Mouse (Mus musculus) embryonic stem cell, embryonic (primary cell): ENCODE measurements at regions not wholly inside any gene's neighbourhood (a gene's known extent, or its start where the extent isn't known, plus 50 kb on each side); places are given as distances from the start of the nearest gene placed in this dataset.

Experiments
- CTCF ChIA-PET, 4 experiments: fragments of 300-600 bp in 2 of 4; fragments of 350-600 bp in 2 of 4; sonication (Branson Sonifier 250); formaldehyde crosslinking; loops; one replicate each; lab custom pipeline; 2022; ENCODE audit warnings: inconsistent platforms in 2 of 4; lab: Charles Lee
- POLR2A ChIA-PET, 4 experiments: fragments of 300-600 bp in 2 of 4; fragments of 350-600 bp in 2 of 4; sonication (Branson Sonifier 250); formaldehyde crosslinking; loops; one replicate each; lab custom pipeline; 2022; ENCODE audit warnings: antibody characterized with exemption in 4 of 4, inconsistent platforms in 1 of 4; lab: Charles Lee

- ChIA-PET POLR2A (no interaction called here), CTCF (interaction anchor here in 1 of 4 experiments (0.9 to 1.3 kb wide), 3 partner anchors 222 to 342 kb away, joined by 3 to 4 read pairs (median 3); no protein-coding TSS in a partner anchor)
Observed at GRCm38 (mm10) chr8:93591608-93592301, 56.1 kb upstream of the Ces5a start.

DNA sequence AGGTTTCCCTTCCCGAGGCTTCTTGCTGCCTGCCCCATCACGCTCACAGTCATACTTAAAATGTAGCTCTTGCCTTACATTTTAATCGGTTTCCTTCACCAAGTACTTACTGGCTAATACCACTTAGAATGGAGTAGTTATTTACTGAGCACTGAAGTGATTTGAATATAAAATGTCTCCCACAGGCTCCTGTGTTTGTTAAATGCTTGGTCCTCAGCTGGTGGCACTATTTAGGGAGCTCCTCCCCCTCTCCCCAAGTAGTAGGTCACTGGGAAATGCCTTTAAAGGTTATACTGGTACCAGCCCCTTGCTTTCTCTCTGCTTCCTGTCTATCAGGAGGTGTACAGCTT is 56.6 kb upstream of the Ces5a start:
- CTCF ChIA-PET = interaction anchor here in 2 of 4 experiments (0.9 to 1.5 kb wide), 4 partner anchors 69 to 341 kb away, joined by 3 to 4 read pairs (median 3); no protein-coding TSS in a partner anchor

DNA sequence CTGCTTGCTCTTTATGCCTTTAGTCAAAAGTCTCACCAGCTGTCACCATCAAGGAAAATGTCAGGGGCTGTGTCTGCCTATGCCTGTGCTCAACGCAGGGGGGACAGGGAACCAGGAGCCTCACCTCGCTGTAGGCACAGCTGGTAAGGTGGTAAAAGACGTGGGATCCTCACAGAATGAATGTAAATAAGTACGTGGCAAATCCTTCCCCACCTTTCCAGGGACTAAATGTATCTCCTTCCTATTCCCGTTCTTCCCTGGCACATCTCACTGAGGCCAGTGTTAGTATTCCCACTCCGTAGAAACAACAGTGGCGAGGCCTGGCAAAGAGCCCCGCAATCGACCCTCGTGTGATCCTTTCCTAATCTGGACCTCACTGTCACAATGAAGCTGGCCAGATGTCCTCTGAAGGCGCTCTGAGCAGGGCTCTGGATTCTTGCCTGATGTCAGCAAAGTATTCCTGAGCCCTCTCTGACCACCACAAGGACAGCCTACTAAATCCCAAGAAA is 63.0 kb upstream of the Ces5a start:
- ChIA-PET CTCF (no interaction called here), POLR2A (no interaction called here)

More for the DNA sequence above, 56.6 kb upstream of the Ces5a start:
- POLR2A ChIA-PET = no interaction called here

- POLR2A ChIA-PET = interaction anchor here in 1 of 4 experiments (0.6 kb wide), 1 partner anchor 736 kb away, joined by 10 read pairs; no protein-coding TSS in a partner anchor
- CTCF ChIA-PET = interaction anchor here in 1 of 4 experiments (0.6 kb wide), 1 partner anchor 122 kb away, joined by 3 read pairs; no protein-coding TSS in a partner anchor
Observed at GRCm38 (mm10) chr8:93599306-93599705, 63.7 kb upstream of the Ces5a start.

- ChIA-PET CTCF (no interaction called here), POLR2A (interaction anchor here in 1 of 4 experiments (0.6 kb wide), 1 partner anchor 737 kb away, joined by 10 read pairs; no protein-coding TSS in a partner anchor)
Observed at GRCm38 (mm10) chr8:93599776-93600175, 64.1 kb upstream of the Ces5a start.

DNA sequence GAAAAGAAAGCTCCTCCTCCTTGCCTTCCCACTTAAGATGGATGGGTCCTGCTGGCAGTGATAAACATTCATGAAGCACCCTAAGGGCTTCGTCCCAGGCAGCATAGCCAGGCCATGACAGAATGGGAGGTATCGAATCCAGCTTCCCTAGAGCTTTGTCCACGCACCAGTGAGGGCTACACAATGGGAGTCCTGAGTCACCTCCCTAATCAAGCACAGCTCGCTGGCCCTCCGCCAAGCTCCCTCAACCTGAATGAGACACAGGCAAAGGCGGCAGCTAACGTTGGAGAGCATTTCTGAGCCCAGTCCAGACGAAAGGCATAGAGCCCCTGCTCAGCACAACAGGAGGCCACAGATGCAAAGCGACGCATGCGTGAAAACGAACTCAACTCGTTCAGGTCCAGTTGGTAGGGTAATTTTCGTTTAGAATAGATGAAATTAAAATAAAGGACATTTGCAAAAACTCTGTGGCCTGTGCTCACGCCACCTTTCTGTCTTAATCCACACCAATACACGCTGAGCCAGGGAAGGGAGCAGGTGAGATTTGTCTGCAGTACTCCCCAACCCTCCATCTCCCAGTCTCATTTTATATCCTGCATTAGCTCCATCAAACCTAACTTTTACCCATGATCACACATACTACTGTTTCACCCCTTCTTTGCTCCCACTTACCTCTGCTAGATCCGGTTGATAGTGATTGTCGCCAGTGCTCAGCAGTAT is 91.3 kb upstream of the Ces5a start:
- CTCF ChIA-PET = interaction anchor here in 1 of 4 experiments (2.2 kb wide), 1 partner anchor 35 kb away, joined by 5 read pairs; no protein-coding TSS in a partner anchor
- POLR2A ChIA-PET = no interaction called here

DNA sequence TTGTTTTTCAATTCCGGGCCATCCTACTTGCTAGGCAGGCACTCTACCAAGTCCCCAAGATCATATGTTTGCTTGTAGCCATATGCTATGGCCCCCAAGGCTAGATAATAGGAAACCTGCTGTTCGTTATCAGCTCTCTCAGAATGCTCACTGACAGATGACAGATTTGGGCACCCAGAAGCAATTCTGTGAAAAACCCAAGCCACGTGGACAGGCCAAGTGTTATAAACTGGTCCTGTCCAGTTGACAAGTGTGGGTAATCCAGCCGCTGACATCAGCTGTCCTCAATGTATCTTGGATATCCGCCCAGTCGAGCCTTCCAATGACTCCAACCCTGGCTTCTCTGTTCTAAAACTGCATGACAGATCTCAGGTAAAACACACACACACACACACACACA is 92.0 kb upstream of the Ces5a start:
- CTCF ChIA-PET = interaction anchor here in 2 of 4 experiments (0.6 to 2.2 kb wide), 2 partner anchors 10 to 34 kb away, joined by 3 to 5 read pairs; no protein-coding TSS in a partner anchor
- POLR2A ChIA-PET = no interaction called here

DNA sequence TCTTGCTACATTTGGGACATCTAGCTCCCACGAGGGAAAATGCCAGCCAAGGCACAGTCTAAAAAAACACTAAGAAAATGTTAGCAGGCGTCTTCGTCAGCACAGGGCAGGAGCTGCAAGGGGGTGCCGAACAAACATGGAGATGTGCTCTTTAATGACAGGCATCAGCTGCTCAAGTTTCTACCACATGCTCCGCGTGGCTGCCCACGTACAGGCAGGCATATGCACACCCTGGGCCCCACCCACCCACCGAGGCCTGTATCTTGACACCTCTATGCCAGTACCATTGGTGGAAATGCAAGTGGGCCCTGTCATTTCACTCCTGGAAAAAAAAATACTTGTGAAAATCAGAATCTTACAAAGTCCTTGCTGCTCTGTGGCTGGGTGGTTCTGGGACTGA is 97.3 kb upstream of the Ces5a start:
- ChIA-PET POLR2A (no interaction called here), CTCF (no interaction called here)

GRCm38 (mm10) chr8:93642770-93643169 is 107.1 kb upstream of the Ces5a start:
- CTCF ChIA-PET = interaction anchor here in 1 of 4 experiments (0.9 kb wide), 1 partner anchor 19 kb away, joined by 3 read pairs; no protein-coding TSS in a partner anchor

GRCm38 (mm10) chr8:93643471-93644215 is 108.0 kb upstream of the Ces5a start:
- CTCF ChIA-PET = interaction anchor here in 1 of 4 experiments (0.6 kb wide), 1 partner anchor 336 kb away, joined by 3 read pairs; no protein-coding TSS in a partner anchor

More at GRCm38 (mm10) chr8:93642770-93643169, 107.1 kb upstream of the Ces5a start:
- POLR2A ChIA-PET = no interaction called here

GRCm38 (mm10) chr8:93653421-93653820 is 117.8 kb upstream of the Ces5a start:
- ChIA-PET POLR2A (no interaction called here), CTCF (interaction anchor here in 1 of 4 experiments (0.6 kb wide), 1 partner anchor 93 kb away, joined by 3 read pairs; no protein-coding TSS in a partner anchor)

More at GRCm38 (mm10) chr8:93643471-93644215, 108.0 kb upstream of the Ces5a start:
- POLR2A ChIA-PET = interaction anchor here in 1 of 4 experiments (0.6 kb wide), 1 partner anchor 1732 kb away, joined by 5 read pairs; no protein-coding TSS in a partner anchor

DNA sequence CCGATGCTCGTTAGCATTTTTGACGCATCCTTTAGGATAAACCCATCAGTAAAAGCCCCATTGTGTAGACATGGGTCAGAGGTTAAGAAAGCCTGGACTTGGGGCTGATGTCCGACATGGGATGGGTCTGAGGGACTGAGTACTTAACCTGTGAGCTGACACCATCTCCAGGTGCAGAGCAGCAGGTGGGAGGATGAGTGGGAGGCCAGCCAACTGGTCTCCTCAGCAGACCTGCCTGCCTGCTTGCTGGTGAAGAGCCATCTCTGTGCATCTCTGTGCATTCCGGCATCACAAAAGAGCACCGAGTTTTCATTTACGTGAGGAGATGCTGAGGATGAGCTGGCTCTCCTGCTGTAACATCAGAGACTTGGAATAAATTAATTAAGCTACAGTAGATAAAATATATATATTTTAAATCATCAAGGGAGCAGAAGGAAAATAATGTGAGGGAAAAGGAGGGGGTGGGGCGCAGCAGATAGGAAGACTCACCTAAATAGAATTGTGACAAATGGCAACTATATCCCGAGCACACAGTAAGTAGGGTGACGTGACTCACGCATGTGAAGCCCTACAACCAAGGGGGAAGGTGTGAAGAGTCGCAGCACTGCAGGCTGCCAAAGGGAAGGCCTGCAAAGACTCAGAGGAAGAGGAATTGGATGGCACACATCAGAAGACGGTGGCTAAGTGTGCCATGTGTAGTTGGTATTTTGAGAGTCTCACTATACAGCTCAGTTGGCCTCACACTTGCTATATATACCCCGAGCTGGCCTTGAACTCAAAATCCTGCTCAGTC is 118.5 kb upstream of the Ces5a start:
- POLR2A ChIA-PET = no interaction called here
- CTCF ChIA-PET = interaction anchor here in 2 of 4 experiments (0.6 kb wide), 2 partner anchors 43 to 92 kb away, joined by 3 read pairs; no protein-coding TSS in a partner anchor

- ChIA-PET CTCF (no interaction called here), POLR2A (no interaction called here)
Observed at GRCm38 (mm10) chr8:93655752-93656151, 120.1 kb upstream of the Ces5a start.

DNA sequence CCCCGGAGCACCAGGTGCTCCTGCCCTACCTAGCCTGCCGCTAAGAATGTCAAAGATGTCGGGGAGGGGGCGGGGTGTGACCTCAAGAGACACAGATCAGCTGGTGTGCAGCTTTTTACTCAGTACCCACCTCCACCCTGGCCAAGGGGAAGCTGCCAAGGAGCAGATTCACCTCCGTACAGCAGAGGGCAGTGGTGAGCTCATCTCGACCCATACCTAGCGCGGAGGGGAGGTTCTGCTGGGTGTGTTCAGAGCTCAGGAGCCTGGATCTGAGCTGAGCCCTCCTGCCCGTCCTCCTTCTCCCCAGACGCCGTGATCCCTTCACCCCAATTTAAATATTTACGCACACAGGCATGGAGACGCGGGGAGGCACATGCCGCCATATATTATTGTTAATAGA is 126.1 kb upstream of the Ces5a start:
- POLR2A ChIA-PET = interaction anchor here in 1 of 4 experiments (0.6 to 1.3 kb wide), 5 partner anchors 16 to 1474 kb away, joined by 3 to 6 read pairs (median 4); no protein-coding TSS in a partner anchor
- CTCF ChIA-PET = interaction anchor here (0.6 to 2.0 kb wide), 34 partner anchors 8 to 1724 kb away, joined by 3 to 14 read pairs (median 4); no protein-coding TSS in a partner anchor

GRCm38 (mm10) chr8:93662219-93662618 is 126.6 kb upstream of the Ces5a start:
- POLR2A ChIA-PET = interaction anchor here in 1 of 4 experiments (0.8 kb wide), 1 partner anchor 222 kb away, joined by 6 read pairs; no protein-coding TSS in a partner anchor
- CTCF ChIA-PET = interaction anchor here (0.6 to 2.0 kb wide), 27 partner anchors 8 to 1725 kb away, joined by 3 to 14 read pairs (median 4); no protein-coding TSS in a partner anchor

DNA sequence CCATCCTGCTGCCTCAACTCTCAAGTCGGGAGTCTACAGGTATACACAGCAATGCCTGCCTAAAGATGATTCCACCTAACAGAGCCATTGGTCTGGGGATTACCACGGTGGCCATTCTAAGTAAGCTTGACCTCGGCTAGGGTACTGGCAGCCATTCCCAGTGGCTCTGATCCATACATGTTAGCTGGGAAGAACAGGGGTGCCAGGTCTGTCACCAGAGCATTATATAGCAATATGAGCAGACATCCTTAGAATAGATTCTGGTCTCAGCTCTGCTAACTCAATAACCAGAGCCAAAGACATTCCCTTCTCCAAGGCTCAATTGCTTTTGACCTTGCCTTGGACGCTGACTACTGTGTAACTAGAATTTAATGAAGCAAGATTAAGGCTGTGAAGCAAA is 128.2 kb upstream of the Ces5a start:
- CTCF ChIA-PET = no interaction called here
- POLR2A ChIA-PET = no interaction called here

- POLR2A ChIA-PET = no interaction called here
- CTCF ChIA-PET = no interaction called here
Observed at GRCm38 (mm10) chr8:93668306-93668705, 132.7 kb upstream of the Ces5a start.
